Mouse (Mus musculus) heart, adult 18-20 months (tissue): Measurements from ENCODE around the gene Olfr270. TPM values are rescaled to one million over a fixed set of nuclear protein-coding genes. Genes with fewer than 3 reads are reported as not detected.
A peak's percentile ranks its signal among the peaks of the same experiment; 100 is the strongest.

Experiments
- DNase-seq, 2 experiments: peaks; one replicate each; pipeline ENCODE4 v3.0.0; 2021 to 2022; ENCODE audit warnings: mixed read lengths in 1 of 2
- long read RNA-seq, 2 experiments: library from polyadenylated mRNA; stranded (forward); transcript quantifications; one replicate each; pipeline ENCODE4 v2.0.0; 2021
- total RNA-seq, 2 experiments: library from RNA; stranded (reverse); gene quantifications; 2 replicates each; pipeline ENCODE4 v1.2.3; 2021

Gene Olfr270
- total RNA-seq, result not detected
- long read RNA-seq, experiment 1, result 0 reads
- long read RNA-seq, experiment 2, result 0 reads

DNA sequence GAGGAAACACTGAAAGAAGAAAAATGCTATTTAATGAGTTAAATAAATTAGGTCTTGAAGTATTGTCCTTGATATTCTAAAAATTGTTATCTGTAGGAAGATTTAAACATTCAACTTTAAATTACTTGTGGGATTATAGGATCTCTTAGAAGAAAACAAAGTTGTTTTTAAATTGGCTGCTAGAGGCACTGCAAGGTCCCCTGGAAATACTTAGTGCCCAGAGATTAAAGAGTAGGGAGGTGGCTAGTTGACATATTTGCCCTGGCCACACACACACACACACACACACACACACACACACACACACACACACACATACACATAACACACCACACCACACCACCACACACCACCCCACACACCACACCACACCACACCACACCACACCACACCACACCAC lies at the start of gene Olfr270:
TSS of gene Olfr270 (plus strand) at position 301 of the 400 bp plus-strand sequence.
- no peak for DNase-seq

GRCm38 (mm10) chr4:52916659-52917310 lies 47.6 kb upstream of the Olfr270 start:
- DNase-seq, result no peak

DNA sequence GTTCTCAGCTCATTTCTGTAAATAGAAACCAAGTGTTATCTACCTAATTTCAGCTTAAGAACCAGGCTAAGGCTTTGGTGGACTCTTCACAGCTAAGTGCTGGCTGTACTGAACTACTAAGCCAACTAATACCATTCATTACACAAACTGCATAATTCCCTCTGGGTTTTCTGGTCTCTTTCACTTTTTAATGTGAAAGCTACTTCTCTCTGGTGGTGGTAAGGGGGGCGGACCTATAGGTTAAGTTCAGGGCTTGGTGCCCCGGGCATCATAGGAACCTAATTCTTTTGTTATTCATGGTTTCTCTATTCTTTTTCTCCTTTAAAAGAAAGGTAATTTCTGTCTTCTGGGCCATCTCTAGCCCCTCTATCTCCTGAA lies 47.0 kb upstream of the Olfr270 start:
- no peak for DNase-seq

DNA sequence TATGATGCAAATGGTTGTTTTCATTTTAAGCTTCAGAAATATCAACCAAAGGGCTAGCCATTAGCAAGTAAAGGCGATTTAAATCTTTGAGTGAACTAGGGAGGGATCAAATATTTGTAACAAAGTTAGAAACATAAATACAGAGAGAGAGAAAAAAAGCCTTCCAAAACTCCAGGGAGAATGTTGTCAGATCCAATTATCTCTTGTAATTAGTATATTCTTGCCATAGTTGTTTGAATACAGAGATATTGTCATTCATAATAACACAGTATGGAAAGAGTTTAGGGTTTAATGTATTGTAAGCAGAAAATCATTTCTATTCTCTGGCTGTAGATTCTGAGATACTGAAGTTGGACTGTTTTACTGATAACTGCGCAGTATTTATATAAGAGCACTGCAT lies 45.3 kb upstream of the Olfr270 start, which contains the start of gene Olfr272:
TSS of gene Olfr272 (minus strand) at position 101 of the 400 bp plus-strand sequence.
- DNase-seq, result no peak

DNA sequence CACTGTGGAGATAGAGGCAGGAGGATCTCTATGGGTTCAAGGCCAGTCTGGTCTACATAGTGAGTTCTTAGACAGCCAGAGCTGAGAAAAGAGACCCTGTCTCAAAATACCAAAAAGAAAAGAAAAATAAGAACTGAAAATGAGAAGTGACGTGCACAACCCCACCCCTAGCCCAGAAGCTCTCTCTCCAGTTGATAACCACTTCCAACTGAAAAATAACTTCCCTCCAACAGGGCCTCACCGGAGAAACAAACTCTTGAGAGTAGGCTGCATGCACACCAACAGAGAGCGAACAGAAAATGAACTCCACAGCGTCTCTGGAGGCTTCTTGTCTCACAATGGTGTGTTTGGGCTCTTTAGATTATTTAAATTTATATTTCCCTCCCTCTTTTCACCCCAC lies 33.9 kb upstream of the Olfr270 start:
- DNase-seq, result no peak

DNA sequence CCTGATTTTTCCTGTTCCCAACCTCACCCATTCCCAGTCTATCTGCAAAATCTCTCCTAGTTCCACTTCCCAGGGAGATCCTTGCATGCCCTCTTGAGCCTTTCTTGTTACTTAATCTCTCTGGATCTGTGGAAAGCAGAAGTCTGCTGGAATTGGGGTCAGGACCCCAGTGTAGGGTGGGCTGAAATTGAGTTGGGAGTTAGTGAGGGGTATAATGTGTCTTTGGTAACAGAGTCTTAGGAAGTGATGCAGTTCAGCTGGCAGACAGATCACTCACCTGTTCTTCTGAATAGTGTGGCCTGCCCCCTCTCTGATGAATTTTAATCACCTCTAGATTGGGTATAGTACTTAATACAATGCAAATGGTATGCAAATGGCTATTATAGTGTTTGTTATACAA lies 17.7 kb upstream of the Olfr270 start:
- DNase-seq, result no peak

GRCm38 (mm10) chr4:52949005-52949404 lies 15.3 kb upstream of the Olfr270 start:
- no peak for DNase-seq

- DNase-seq, result peak in 1 of 2 experiments; percentile 2
These were observed 5.7 kb upstream of the Olfr270 start for GRCm38 (mm10) chr4:52958693-52959092.

DNA sequence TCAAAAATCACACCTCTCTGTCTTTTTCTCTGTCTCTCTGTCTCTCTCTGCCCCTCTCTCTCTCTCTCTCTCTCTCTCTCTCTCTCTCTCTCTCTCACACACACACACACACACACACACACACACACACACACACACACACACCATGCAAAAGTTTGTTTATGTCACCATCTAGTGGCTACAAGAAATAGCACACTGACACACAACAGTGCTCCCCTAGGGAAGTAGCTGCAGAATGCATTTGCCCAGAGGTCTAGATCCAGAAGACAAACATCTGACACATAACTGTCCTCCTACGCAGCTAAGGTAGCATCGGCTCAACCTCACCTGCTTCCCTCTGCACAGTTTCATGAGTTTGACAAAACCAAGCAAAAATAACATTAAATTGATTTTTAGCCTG lies 20.9 kb downstream of the Olfr270 start:
- no peak for DNase-seq

- no peak for DNase-seq
These were observed 21.9 kb downstream of the Olfr270 start for GRCm38 (mm10) chr4:52986266-52986665.

DNA sequence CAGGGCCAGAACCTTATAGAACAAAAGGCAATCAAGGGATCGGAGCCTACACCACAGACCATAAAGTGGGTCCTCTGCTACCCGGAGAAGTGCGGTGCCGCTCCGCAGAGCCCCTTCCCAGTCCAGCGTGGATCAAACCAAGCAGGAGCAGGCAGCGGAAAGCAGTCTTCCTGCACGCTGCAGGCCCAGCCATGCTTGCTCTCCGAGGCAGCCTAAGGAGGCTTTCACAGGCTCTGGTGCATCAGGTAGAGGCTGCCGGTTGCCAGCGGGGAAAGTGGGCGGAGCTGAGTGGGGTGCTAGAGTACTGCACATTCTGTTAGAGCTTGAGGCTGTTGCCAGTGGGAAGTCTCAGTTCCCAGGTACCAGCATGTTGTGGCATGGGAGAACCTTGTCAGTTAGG lies 24.9 kb downstream of the Olfr270 start, which contains the start of gene Nipsnap3a:
TSS of gene Nipsnap3a (plus strand) at position 25 of the 400 bp plus-strand sequence.
- DNase-seq, result no peak

- DNase-seq, result no peak
These were observed 35.1 kb downstream of the Olfr270 start for GRCm38 (mm10) chr4:52999449-52999848.

GRCm38 (mm10) chr4:53000154-53000553 lies 35.8 kb downstream of the Olfr270 start:
- DNase-seq, result no peak

DNA sequence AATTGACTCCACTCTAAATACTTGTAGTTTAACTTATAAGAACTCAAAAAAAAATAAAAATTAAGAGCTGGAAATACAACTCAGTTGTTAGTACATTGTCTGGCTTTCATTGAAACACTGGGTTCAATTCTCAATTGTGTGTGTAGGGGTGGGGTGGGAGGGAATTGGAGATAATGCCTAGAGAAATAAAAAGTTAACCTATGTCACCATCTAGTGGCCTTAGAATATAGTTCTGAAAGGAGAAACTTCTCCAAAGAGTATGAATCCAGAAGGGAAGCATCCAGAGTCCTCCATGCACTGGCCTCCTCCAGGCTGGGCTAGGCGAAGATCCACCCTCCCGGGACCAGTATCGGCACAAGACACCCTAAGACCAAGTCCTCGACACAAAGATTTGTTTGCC lies 44.8 kb downstream of the Olfr270 start:
- DNase-seq, result no peak

DNA sequence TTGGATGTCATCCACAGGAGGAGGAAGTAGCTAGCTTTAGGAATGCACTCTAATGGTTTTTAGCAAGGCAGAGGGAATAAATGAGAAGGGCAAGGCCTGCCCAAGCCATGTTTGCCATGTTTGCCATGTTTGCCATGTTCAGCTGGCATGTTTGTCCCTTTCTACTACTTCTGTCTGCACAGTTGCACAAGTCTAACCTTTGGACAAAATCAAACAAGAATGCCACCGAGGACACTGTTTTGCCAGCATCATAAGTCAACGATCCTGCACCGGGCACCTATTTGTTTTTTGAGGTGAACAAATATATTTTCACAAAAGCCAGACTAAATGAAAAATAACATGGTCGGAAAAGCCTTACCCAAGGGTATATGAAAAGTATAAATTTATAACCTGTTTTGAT lies 45.5 kb downstream of the Olfr270 start:
- no peak for DNase-seq

DNA sequence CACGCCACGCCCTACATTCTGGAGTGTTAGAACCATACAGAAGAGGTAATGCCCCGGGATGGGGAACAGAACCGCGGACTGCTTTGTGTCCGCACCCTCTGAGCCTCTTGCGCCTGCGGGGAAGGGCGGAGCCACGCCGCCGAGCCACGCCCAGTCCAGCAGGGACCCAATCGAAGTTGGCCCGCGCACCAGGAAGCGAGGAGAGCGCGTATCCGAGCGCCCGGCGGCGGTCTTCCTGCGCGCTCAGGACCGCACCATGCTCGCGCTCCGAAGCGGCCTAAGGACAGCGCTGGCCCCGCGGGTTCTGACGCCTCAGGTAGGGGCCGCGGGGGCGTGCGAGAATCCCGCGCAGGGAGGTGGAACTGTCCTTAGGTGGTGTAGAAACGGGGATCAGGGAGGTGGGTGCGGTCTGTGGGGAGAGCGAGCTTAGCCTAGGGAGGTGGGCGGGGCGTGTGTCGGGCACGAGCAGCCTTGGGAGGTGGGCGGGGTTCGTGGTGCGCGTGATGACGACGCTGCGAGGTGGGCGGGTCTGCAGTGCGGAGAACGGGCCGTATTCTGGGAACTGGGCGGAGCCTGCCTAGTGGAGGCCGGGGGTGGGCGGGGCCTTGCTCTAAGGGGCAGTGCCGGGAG lies 47.5 kb downstream of the Olfr270 start, which contains the start of gene Nipsnap3b:
TSS of gene Nipsnap3b (plus strand) at position 149 of the 630 bp plus-strand sequence.
- peak; percentile 94 to 96 for DNase-seq

DNA sequence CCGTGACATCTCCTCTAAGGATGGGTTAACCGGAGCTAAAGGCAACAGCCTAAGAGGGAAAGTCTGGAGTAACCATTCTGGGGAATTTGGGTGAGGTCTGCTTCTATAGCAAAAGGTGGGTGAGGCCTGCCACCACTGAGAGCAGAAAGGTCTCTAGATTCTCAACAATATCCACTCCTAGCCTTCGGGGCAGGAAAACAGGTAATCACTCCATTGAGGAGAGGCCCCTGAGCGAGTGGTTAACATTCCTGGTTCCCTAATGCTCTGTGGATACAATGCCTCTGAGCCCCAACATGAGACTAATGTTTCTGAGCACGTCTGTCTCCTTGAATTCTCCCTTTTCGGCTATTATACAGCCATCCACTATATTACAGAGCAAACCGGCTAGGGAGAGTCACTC lies 50.1 kb downstream of the Olfr270 start:
- DNase-seq, result no peak

GRCm38 (mm10) chr4:53015024-53015423 lies 50.7 kb downstream of the Olfr270 start:
- no peak for DNase-seq

DNA sequence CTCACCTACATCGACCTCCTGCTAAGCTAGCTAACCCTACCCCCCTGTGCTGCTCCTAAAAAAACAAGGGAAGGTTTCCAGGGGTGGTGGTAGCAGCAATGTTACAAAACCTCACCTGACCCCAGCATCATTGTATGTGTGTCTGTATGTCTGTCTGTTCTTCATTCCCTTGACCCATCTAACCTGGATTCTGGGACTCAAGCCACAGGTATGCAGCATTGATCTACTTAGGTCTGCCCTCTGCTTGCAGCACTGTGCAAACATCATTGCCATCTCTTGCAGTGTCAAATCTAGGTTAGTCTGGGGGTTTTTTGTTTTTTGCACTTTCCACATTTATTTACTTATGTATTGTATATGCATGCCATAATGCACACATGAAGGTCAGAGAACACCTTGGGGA lies 54.0 kb downstream of the Olfr270 start:
- DNase-seq, result no peak
